Mouse (Mus musculus) intestine, postnatal 0 days (tissue): ENCODE measurements around the gene Prickle1. TPM values are rescaled to one million over a fixed set of nuclear protein-coding genes. Genes with fewer than 3 reads are reported as not detected.

Source experiments
- ATAC-seq: fragments of 200-750 bp; cut with Nextera tagmentation; 2 replicates; pipeline ENCODE4 v1.8.0; 2017; ENCODE audit warnings: mild to moderate bottlenecking, moderate TSS enrichment, moderate library complexity
- H3K27ac ChIP-seq: fragments of 300-500 bp; sonication (generic); 2 replicates; pipeline ENCODE4 v1.5.1; 2014; ENCODE audit warnings: mild to moderate bottlenecking, low read depth, low read length, moderate library complexity
- H3K27me3 ChIP-seq: fragments of 300-500 bp; sonication (generic); replicated peaks from 2 replicates; pipeline ENCODE4 v1.6.1; 2014; ENCODE audit warnings: low read length, mixed read lengths; ENCODE audit not compliant: control insufficient read depth, insufficient read depth
- H3K36me3 ChIP-seq: fragments of 300-500 bp; sonication (generic); 2 replicates; pipeline ENCODE4 v1.6.1; 2014; ENCODE audit warnings: mild to moderate bottlenecking, moderate library complexity; ENCODE audit not compliant: control insufficient read depth, insufficient read depth
- H3K4me1 ChIP-seq: fragments of 300-500 bp; sonication (generic); replicated peaks from 2 replicates; pipeline ENCODE4 v1.6.1; 2014; ENCODE audit warnings: antibody characterized with exemption, low read length, mixed read lengths; ENCODE audit not compliant: control insufficient read depth, insufficient read depth
- H3K4me2 ChIP-seq: fragments of 300-500 bp; sonication (generic); replicated peaks from 2 replicates; pipeline ENCODE4 v1.6.1; 2014; ENCODE audit warnings: low read depth, mild to moderate bottlenecking, moderate library complexity
- H3K4me3 ChIP-seq: fragments of 300-500 bp; sonication (generic); 2 replicates; pipeline ENCODE4 v1.5.1; 2014; ENCODE audit warnings: low read depth, low read length
- H3K9ac ChIP-seq: fragments of 300-500 bp; sonication (generic); 2 replicates; pipeline ENCODE4 v1.6.1; 2014; ENCODE audit warnings: mild to moderate bottlenecking, low read depth, low read length
- H3K9me3 ChIP-seq: fragments of 300-500 bp; sonication (generic); 2 replicates; pipeline ENCODE4 v1.6.1; 2016; ENCODE audit warnings: mixed run types; ENCODE audit not compliant: control insufficient read depth
- CTCF ChIP-seq: sonication (generic); IDR thresholded peaks from 2 replicates; pipeline ENCODE4 v1.5.1; 2016; ENCODE audit warnings: low read depth, mild to moderate bottlenecking, control low read depth, antibody characterized with exemption, moderate library complexity
- WGBS: fragments of 180-500 bp; shearing (Covaris S2); extraction: QIAGEN DNeasy Blood & Tissue Kit; methylation state at CpG from one replicate; pipeline ENCODE4 v1.1.7; 2014; 5-methylcytosine and 5-hydroxymethylcytosine counted together
- polyA plus RNA-seq: library from polyadenylated mRNA; unstranded; fragments of >200 nt; fragmentation: Nextera tagmentation; extraction: Ambion mirVana; gene quantifications from 2 replicates; pipeline ENCODE4 v1.2.1, GENCODE M21; 2015

The Prickle1 gene
- polyA plus RNA-seq, 1 experiment from 2014 or later = 6.5 TPM

- no peaks in the 10 kb centered on the region for H3K4me1 ChIP-seq
- WGBS = 33% methylated on average over 12 of the region's 12 CpGs
- H3K9me3 ChIP-seq = no peaks in the 10 kb centered on the region
- no peak for TF ChIP-seq CTCF
- H3K4me2 ChIP-seq = no peak overlapping the region
- H3K36me3 ChIP-seq = no peaks in the 10 kb centered on the region
- H3K9ac ChIP-seq = no peak overlapping the region
- no peak for ATAC-seq
- H3K27me3 ChIP-seq = no peaks in the 10 kb centered on the region
- no peak overlapping the region for H3K27ac ChIP-seq
- no peak overlapping the region for H3K4me3 ChIP-seq
Measured at GRCm38 (mm10) chr15:93529831-93530702, 65.6 kb downstream of the Prickle1 start.

- Histone ChIP-seq H3K27me3 (no peaks in the 10 kb centered on the region), H3K27ac (no peak overlapping the region), H3K9ac (no peak overlapping the region), H3K4me2 (no peak overlapping the region), H3K9me3 (no peaks in the 10 kb centered on the region), H3K4me3 (no peak overlapping the region), H3K4me1 (no peaks in the 10 kb centered on the region; the same call in 1 of the 2 replicates), H3K36me3 (no peaks in the 10 kb centered on the region)
- no peak for TF ChIP-seq CTCF
- ATAC-seq = no peak
- 63% methylated on average over 5 of the region's 5 CpGs for WGBS
Measured at GRCm38 (mm10) chr15:93525305-93525917, 70.3 kb downstream of the Prickle1 start.

- WGBS = 42% methylated on average over 3 of the region's 3 CpGs
- Histone ChIP-seq H3K4me2 (no peak overlapping the region), H3K9ac (no peak overlapping the region), H3K4me3 (no peak overlapping the region), H3K9me3 (no peaks in the 10 kb centered on the region), H3K4me1 (no peaks in the 10 kb centered on the region; the same call in 1 of the 2 replicates), H3K27ac (no peak overlapping the region), H3K36me3 (no peaks in the 10 kb centered on the region), H3K27me3 (no peaks in the 10 kb centered on the region)
- TF ChIP-seq CTCF = no peak
- ATAC-seq = no peak
Measured at GRCm38 (mm10) chr15:93521787-93522180, 73.9 kb downstream of the Prickle1 start.

GRCm38 (mm10) chr15:93521088-93521786, 74.5 kb downstream of the Prickle1 start:
- ATAC-seq = no peak
- TF ChIP-seq CTCF = no peak
- H3K27ac ChIP-seq = no peak overlapping the region
- no peak overlapping the region for H3K4me3 ChIP-seq
- WGBS = 75% methylated on average over 11 of the region's 11 CpGs
- H3K4me1 ChIP-seq = no peaks in the 10 kb centered on the region; the same call in 1 of the 2 replicates
- no peaks in the 10 kb centered on the region for H3K36me3 ChIP-seq
- no peaks in the 10 kb centered on the region for H3K27me3 ChIP-seq
- H3K4me2 ChIP-seq = no peak overlapping the region
- no peaks in the 10 kb centered on the region for H3K9me3 ChIP-seq
- H3K9ac ChIP-seq = no peak overlapping the region

- Histone ChIP-seq H3K9ac (no peak overlapping the region; the same call in 1 of the 2 replicates), H3K27me3 (no peaks in the 10 kb centered on the region), H3K4me3 (peak overlapping the region; percentile 87), H3K4me1 (no peaks in the 10 kb centered on the region; the same call in 1 of the 2 replicates), H3K36me3 (no peaks in the 10 kb centered on the region), H3K27ac (peak overlapping the region; percentile 89; the same call in 1 of the 2 replicates), H3K4me2 (peak overlapping the region; percentile 96), H3K9me3 (no peaks in the 10 kb centered on the region)
- ATAC-seq = no peak
- 21% methylated on average over 17 of the region's 17 CpGs for WGBS
- no peak for TF ChIP-seq CTCF
Measured at GRCm38 (mm10) chr15:93519836-93520826, 75.6 kb downstream of the Prickle1 start.
